Mouse (Mus musculus): Measurements from ENCODE around the gene Agk.

DNA sequence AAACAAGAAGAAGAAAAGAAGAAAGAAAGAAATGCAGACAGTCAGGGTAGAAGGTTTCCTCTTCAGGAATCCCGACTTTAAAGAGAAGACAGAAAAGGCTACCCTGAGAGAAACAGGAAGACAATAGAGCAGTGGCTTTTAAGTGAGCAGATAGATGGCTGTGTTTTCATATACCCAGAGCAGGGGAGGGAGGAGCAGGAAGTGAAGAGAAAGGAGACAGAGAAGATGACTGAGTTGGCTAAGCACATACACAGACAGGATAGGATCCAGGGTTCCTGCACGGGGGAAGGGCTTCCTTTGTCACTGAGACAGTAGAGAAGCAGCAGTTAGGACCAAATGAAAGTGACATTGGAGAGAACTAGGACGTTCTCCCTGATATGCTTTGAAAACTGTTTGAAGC lies 60.7 kb downstream of the Agk start:
- no peak for TF ChIP-seq CTCF (conservative IDR thresholded peaks at IDR 0.05; ENCODE audit: insufficient read depth, insufficient read length, low read depth, low read length)
- no peak for TF ChIP-seq POLR2A (IDR thresholded peaks at IDR 0.05; ENCODE audit: low read depth, low read length)

All from kidney, adult 2 months (tissue).